Mouse (Mus musculus): Measurements from ENCODE around the gene Mdga1. TPM values are rescaled to one million over a fixed set of nuclear protein-coding genes. Genes with fewer than 3 reads are reported as not detected.

The Mdga1 gene
- polyA plus RNA-seq, 1 experiment from 2014 or later = 1.3 TPM

GRCm38 (mm10) chr17:29920089-29920488, 49.8 kb downstream of the Mdga1 start:
- ATAC-seq (replicated peaks; ENCODE audit: low FRiP score, low read depth) (no peak), DNase-seq (ENCODE audit: low spot score) (no peak)
- Histone ChIP-seq H3K36me3 (ENCODE audit: insufficient read depth, low read length) (no peaks in the 10 kb centered on the region), H3K27ac (no peak overlapping the region), H3K4me1 (replicated peaks; ENCODE audit: insufficient read depth, low read length) (no peaks in the 10 kb centered on the region; the same call in 1 of the 2 replicates), H3K9ac (ENCODE audit: low read depth, low read length) (no peak overlapping the region), H3K4me3 (replicated peaks; ENCODE audit: low read depth, low read length) (no peak overlapping the region), H3K4me2 (ENCODE audit: low read length) (no peak overlapping the region), H3K27me3 (ENCODE audit: insufficient read depth, low read length) (no peaks in the 10 kb centered on the region), H3K9me3 (replicated peaks; ENCODE audit: low read length) (no peaks in the 10 kb centered on the region)
- WGBS = 61% methylated on average over 6 of the region's 6 CpGs
- no peak for TF ChIP-seq CTCF (IDR thresholded peaks at IDR 0.05; ENCODE audit: low read depth)

- TF ChIP-seq CTCF (IDR thresholded peaks at IDR 0.05; ENCODE audit: low read depth) = no peak
- H3K36me3 ChIP-seq (ENCODE audit: insufficient read depth, low read length) = no peaks in the 10 kb centered on the region
- ATAC-seq (replicated peaks; ENCODE audit: low FRiP score, low read depth) = no peak
- no peak for DNase-seq (ENCODE audit: low spot score)
- no peaks in the 10 kb centered on the region for H3K9me3 ChIP-seq (replicated peaks; ENCODE audit: low read length)
- H3K27ac ChIP-seq = no peak overlapping the region
- WGBS = 71% methylated on average over 3 of the region's 3 CpGs
- no peak overlapping the region for H3K4me3 ChIP-seq (replicated peaks; ENCODE audit: low read depth, low read length)
- H3K27me3 ChIP-seq (ENCODE audit: insufficient read depth, low read length) = no peaks in the 10 kb centered on the region
- no peak overlapping the region for H3K4me2 ChIP-seq (ENCODE audit: low read length)
- no peaks in the 10 kb centered on the region; the same call in 1 of the 2 replicates for H3K4me1 ChIP-seq (replicated peaks; ENCODE audit: insufficient read depth, low read length)
- no peak overlapping the region for H3K9ac ChIP-seq (ENCODE audit: low read depth, low read length)
Measured at GRCm38 (mm10) chr17:29919552-29919920, 50.4 kb downstream of the Mdga1 start.

GRCm38 (mm10) chr17:29918791-29919551, 50.9 kb downstream of the Mdga1 start:
- 58% methylated on average over 13 of the region's 13 CpGs for WGBS
- no peak for TF ChIP-seq CTCF (IDR thresholded peaks at IDR 0.05; ENCODE audit: low read depth)
- Histone ChIP-seq H3K4me2 (ENCODE audit: low read length) (no peak overlapping the region), H3K4me1 (replicated peaks; ENCODE audit: insufficient read depth, low read length) (no peaks in the 10 kb centered on the region; the same call in 1 of the 2 replicates), H3K9me3 (replicated peaks; ENCODE audit: low read length) (no peaks in the 10 kb centered on the region), H3K27ac (no peak overlapping the region), H3K36me3 (ENCODE audit: insufficient read depth, low read length) (no peaks in the 10 kb centered on the region), H3K9ac (ENCODE audit: low read depth, low read length) (no peak overlapping the region), H3K4me3 (replicated peaks; ENCODE audit: low read depth, low read length) (no peak overlapping the region), H3K27me3 (ENCODE audit: insufficient read depth, low read length) (no peaks in the 10 kb centered on the region)
- no peak for ATAC-seq (replicated peaks; ENCODE audit: low FRiP score, low read depth)
- DNase-seq (ENCODE audit: low spot score) = no peak

- Histone ChIP-seq H3K9me3 (replicated peaks; ENCODE audit: low read length) (no peaks in the 10 kb centered on the region), H3K27ac (no peak overlapping the region), H3K4me1 (replicated peaks; ENCODE audit: insufficient read depth, low read length) (no peaks in the 10 kb centered on the region; the same call in 1 of the 2 replicates), H3K27me3 (ENCODE audit: insufficient read depth, low read length) (no peaks in the 10 kb centered on the region), H3K9ac (ENCODE audit: low read depth, low read length) (no peak overlapping the region), H3K4me2 (ENCODE audit: low read length) (no peak overlapping the region), H3K4me3 (replicated peaks; ENCODE audit: low read depth, low read length) (no peak overlapping the region), H3K36me3 (ENCODE audit: insufficient read depth, low read length) (no peaks in the 10 kb centered on the region)
- no peak for DNase-seq (ENCODE audit: low spot score)
- no peak for TF ChIP-seq CTCF (IDR thresholded peaks at IDR 0.05; ENCODE audit: low read depth)
- WGBS = 7% methylated on average over 3 of the region's 3 CpGs
- ATAC-seq (replicated peaks; ENCODE audit: low FRiP score, low read depth) = no peak
Measured at GRCm38 (mm10) chr17:29916968-29917367, 52.9 kb downstream of the Mdga1 start.

GRCm38 (mm10) chr17:29915820-29916219, 54.1 kb downstream of the Mdga1 start:
- Histone ChIP-seq H3K9ac (ENCODE audit: low read depth, low read length) (no peak overlapping the region), H3K36me3 (ENCODE audit: insufficient read depth, low read length) (no peaks in the 10 kb centered on the region), H3K27ac (no peak overlapping the region), H3K27me3 (ENCODE audit: insufficient read depth, low read length) (no peaks in the 10 kb centered on the region), H3K9me3 (replicated peaks; ENCODE audit: low read length) (no peaks in the 10 kb centered on the region), H3K4me1 (replicated peaks; ENCODE audit: insufficient read depth, low read length) (no peaks in the 10 kb centered on the region; the same call in 1 of the 2 replicates), H3K4me2 (ENCODE audit: low read length) (no peak overlapping the region), H3K4me3 (replicated peaks; ENCODE audit: low read depth, low read length) (no peak overlapping the region)
- DNase-seq (ENCODE audit: low spot score) = no peak
- no peak for TF ChIP-seq CTCF (IDR thresholded peaks at IDR 0.05; ENCODE audit: low read depth)
- 58% methylated on average over 10 of the region's 10 CpGs for WGBS
- no peak for ATAC-seq (replicated peaks; ENCODE audit: low FRiP score, low read depth)

- no peaks in the 10 kb centered on the region for H3K36me3 ChIP-seq (ENCODE audit: insufficient read depth, low read length)
- H3K4me3 ChIP-seq (replicated peaks; ENCODE audit: low read depth, low read length) = no peak overlapping the region
- no peak overlapping the region for H3K9ac ChIP-seq (ENCODE audit: low read depth, low read length)
- H3K27ac ChIP-seq = no peak overlapping the region
- TF ChIP-seq CTCF (IDR thresholded peaks at IDR 0.05; ENCODE audit: low read depth) = no peak
- H3K4me1 ChIP-seq (replicated peaks; ENCODE audit: insufficient read depth, low read length) = no peaks in the 10 kb centered on the region; the same call in 1 of the 2 replicates
- DNase-seq (ENCODE audit: low spot score) = no peak
- no peak for ATAC-seq (replicated peaks; ENCODE audit: low FRiP score, low read depth)
- H3K27me3 ChIP-seq (ENCODE audit: insufficient read depth, low read length) = no peaks in the 10 kb centered on the region
- H3K9me3 ChIP-seq (replicated peaks; ENCODE audit: low read length) = no peaks in the 10 kb centered on the region
- WGBS = 85% methylated on average over 16 of the region's 16 CpGs
- H3K4me2 ChIP-seq (ENCODE audit: low read length) = no peak overlapping the region
Measured at GRCm38 (mm10) chr17:29913301-29913965, 56.5 kb downstream of the Mdga1 start.

Data from kidney, postnatal 0 days (tissue).